Mouse (Mus musculus): Measurements from ENCODE around the gene Pdp2.

Gene Pdp2

DNA sequence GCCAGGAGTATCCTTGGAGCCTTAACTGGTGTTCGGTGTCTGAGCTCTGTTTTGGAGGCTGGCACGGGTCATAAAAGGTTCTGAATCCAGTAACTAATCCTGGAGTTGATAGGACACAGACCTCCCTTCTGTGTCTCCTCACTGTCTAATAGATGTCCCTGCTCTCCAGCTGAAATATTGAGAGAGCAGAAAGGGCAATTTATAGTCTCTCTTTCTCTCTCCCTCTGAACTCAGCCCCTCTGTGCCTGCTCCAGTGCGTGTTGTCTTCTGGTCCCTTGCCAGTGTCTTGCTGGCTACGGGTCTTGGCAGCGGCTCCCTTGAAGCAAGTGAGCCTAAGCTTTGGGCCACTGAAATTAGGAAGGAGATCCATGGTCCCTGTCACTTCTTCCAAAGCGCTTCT lies 6.4 kb downstream of the Pdp2 start:
- no peak for DNase-seq (ENCODE audit: low spot score)

DNA sequence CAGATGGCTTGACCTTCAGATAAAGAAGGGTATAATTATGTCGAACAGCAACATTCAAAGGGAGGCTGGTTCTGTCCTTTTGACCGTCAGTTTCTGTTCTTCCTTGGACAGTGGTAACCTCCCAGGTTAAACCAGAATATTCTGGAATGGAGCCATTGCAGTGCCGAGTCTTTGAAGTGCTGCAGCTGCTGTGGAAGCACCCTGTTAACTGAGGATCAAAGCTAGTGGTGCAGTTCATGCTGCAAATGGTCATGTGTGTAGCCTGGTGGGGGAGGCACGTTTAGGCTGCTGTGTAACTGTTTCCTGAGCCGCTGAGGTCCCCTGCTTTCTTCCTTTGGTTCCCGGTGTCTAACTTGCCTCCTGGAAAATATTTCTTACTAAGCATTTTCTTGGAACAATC lies 7.2 kb downstream of the Pdp2 start:
- DNase-seq (ENCODE audit: low spot score) = no peak

DNA sequence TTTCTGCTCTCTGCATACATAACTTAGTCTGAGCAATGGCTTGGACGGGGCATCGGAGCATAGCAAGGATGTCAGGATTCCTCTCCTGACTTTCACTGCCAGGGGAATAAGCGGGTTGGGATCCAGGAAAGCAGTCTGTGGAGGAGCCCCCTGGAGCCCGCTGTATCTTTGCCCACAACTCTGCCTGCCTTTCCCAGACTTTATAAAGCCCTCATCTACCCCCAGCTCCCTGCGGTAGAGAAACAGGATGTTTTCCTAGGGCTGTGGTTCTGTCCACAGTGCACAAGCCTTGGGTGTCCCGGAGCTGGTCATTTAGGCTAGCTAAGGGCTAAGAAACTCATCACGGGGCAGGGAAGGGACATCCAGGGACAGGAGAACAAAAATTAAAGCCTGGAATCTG lies 10.1 kb downstream of the Pdp2 start:
- no peak for DNase-seq (ENCODE audit: low spot score)

DNA sequence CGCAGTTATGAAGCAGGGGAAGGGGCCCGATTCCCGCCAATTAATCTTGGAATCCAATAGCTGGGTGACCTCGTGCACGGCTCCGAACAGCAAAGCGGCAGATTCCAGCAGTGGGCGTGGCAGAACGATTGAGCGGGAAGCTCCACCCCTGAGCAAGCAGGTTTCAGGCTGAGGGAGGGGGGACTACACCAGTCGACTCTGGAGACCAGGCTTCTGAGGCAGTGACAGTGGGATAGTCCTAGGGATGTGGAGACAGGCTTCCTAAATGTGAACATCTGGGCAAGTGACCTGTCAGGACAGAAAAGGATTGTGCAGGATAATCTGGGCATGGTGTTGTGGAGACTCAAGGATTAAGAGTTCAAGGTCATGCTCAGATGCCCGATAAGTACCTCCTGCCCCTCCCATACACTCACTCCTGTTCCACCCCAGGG lies 10.7 kb downstream of the Pdp2 start:
- DNase-seq (ENCODE audit: low spot score) = peak; percentile 40

DNA sequence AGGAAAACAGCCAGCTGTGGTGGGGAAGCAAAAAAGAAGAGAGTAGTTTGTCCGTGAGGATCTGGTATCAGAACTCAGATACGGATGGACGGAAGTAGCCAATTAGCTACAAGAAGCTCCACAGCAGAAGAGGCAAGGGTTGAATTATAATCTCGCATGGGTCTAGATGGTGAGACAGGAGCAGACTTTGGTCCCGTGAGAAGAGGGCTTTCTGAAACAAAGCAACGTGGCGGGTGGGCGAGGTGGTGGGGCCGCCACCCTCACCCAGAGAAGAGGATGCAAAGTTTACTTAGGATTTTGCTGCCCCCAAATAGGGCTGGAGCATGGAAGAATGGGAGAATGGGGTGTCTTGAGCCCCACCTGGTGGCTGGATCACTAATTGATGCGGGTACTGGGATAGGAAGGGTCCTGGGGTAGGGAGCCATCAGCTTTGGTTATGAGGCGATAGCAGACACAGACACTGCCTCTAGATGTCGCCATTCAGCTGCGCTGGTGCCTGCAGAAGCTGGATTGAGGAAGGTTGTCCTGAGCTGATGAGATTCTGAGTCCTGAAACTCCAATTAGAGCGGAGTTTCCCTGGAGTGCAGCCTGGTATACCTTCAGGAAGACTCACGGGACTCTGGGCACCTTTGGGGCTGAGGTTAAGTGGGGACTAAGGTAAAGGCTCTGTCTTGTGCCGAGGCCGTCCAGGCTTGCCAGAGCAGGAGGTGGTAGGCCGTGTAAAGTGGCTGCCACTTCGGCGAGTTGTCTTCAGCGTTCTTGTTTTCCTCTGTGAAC lies 11.4 kb downstream of the Pdp2 start:
- peak; percentile 86 for DNase-seq (ENCODE audit: low spot score)

DNA sequence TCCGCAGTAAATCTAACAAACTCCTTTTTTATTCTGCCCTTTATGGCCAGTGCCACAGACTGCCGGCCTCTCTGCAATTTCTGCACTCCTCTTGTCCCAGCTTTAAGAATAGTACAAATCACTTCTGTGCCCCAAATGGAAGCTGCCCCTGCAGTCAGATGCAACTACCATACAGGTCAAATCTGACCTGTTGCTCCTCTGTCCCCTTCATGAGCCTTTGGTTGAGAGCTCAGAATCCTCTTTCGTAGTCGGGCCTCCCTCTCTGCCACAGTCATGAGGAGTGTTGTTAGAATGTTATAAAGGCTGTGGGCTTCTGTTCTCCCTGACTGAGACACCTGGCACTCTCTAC lies 12.0 kb downstream of the Pdp2 start:
- no peak for DNase-seq (ENCODE audit: low spot score)

DNA sequence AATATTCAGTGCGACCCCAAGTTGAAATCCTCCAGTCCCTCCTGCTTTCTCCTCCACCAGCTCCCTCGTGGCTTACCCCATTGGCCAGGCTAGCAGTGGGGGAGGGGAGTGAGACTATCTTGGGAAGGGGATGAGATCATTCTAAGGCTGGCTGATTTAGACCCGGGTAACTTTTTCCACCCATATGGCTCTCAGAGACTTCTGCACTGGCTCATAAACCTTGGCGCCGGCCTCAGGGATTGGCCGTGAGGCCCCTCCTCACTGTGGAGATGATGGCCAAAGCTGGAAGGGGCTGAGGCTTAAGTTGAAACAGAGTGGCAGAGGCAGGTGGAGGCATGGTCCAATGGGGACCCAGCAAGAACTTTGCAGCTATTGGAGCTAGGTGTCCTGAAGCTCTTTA lies 15.1 kb downstream of the Pdp2 start:
- DNase-seq (ENCODE audit: low spot score) = no peak

DNA sequence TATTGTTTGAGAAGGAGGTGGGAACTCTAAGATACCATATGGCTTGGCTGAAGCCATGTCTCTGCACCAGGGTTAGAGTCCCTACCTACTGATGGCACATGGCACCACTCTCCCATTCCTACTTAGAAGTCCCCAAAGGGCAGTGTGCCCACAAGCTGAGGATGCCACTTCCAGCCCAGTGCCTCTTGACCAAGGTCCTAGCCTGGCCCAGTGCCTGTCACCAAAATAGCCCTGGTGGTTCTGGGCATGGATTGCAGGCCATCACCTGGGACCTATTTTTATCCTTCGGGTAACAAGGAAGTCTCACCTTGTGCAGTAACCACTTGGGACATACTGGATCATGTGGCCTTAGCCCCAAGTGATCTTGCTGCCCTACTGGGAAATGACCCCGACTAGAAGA lies 16.7 kb downstream of the Pdp2 start:
- DNase-seq (ENCODE audit: low spot score) = no peak

DNA sequence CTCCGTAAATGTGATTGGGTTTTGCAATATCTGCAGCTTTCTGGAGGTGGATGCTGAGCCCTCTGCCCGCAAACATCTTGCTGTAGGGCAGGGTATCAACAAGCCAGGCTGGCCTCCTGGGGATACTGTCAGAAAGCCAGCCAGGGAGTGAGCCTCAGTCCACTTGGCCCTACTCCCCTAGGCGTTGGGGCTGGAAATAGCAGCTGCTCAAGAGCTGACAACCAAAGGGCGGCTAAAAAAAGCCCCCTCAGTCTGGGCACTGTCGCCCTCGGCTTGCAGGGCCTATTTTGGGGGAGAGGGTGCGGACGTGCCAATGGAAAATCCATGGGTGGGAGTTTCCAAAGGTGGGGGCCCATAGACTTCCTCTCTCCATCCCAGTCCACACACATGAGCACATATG lies 18.0 kb downstream of the Pdp2 start:
- DNase-seq (ENCODE audit: low spot score) = no peak

DNA sequence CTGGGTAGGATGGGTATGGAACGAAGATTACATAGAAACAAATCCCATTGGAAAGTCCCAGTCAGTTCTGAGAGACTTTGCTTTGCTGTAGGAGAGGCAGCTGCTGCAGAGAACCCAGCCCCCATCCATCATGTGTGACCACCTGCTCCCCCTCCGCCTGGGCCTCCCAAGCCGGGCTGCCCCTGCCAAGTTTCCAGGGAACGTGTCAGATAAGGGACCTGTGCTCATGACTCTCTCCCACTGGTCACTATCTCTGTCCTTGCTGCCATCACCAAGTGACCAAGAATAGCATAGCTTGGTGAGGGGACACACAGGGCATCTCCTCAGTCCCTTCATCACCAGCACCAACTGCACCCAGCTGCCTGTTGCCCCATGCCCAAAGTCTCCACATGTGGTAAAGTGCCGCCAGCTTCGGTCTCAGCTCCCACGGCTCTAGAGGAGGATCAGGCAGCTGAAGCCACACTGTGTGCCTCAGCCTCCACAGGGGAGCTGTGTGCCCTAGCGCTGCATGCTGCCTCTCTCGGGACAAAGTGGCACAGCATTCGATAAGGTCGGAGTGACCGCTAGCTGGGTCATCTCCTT lies 19.0 kb downstream of the Pdp2 start:
- DNase-seq (ENCODE audit: low spot score) = no peak

DNA sequence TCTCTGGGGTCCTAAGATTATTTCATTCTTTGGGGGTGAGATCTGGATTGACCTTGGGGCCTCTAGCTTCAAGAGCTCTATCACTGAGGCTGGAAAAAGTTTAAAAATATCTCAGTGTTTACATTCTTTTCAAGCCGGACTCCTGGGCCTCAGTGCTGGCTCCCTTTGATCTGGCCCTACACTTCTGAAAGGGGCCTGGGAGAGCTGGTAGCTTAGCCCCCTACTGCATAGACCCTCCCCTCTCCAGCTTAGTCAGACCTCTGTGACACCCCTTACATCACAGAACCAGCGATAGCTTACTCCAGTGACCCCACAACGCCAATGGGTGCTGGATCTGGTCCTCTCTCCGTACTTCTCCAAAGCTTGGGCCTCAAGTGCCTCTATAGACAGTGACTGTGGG lies 20.4 kb downstream of the Pdp2 start:
- DNase-seq (ENCODE audit: low spot score) = peak; percentile 36

DNA sequence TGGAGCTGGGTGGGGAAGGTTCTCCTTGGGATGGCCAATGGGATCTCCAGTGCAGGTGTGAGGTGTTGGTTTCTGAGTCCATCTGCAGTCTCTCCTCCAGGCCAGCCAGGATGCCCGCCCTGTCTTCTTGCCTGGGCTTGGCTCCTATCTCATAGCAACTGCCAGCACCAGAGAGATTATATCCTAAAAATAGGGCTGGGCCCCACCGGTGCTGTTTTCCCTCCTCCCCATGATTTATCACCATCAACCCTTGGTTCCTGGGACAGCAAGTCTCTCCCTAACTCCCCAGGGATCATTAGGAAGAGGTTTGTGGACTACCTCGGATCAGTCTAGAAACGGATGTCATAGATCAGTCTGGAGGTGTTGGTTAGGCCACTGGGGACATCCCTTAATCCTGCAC lies 21.9 kb downstream of the Pdp2 start:
- no peak for DNase-seq (ENCODE audit: low spot score)

DNA sequence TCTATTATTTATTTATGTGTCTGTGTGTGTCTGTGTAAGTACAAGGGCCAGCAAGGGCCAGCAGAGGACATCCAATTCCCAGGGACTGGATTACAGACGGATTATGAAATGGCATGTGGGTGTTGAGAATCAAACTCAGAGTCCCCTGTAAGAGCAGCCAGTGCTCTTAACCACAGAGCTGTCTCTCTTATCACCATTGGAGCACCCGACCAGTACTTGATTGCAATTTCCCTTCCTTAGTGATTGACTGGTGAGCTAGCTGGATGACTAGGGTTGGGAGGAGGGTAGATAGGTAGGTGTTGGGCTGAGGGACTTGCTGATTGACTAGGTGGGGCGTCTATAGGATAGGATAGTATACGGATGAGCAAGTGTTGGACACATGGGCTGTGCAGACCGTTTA lies 29.5 kb downstream of the Pdp2 start:
- DNase-seq (ENCODE audit: low spot score) = no peak

DNA sequence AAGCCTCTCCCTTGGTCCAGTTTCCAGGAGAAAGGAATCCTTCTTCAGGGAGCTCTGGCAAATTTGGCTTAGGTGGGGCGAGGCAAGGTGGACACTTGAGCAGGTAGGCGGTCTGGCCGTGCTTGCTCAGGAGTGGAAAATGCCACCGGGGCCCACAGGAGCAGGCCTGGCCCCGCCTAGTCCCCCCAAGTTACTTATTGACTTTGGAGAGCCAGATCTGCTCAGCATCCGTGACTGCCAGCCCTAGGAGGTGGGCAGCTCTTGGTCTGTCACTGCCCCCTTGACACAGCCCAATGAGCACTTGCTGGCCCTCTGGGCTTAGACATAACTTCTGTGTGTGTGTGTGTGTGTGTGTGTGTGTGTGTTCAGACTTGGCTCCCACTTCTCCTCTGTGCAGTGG lies 32.9 kb downstream of the Pdp2 start, which contains the start of gene Cdh16:
Cdh16 (minus strand) TSS at position 236 of the 400 bp plus-strand sequence.
- DNase-seq (ENCODE audit: low spot score) = no peak

DNA sequence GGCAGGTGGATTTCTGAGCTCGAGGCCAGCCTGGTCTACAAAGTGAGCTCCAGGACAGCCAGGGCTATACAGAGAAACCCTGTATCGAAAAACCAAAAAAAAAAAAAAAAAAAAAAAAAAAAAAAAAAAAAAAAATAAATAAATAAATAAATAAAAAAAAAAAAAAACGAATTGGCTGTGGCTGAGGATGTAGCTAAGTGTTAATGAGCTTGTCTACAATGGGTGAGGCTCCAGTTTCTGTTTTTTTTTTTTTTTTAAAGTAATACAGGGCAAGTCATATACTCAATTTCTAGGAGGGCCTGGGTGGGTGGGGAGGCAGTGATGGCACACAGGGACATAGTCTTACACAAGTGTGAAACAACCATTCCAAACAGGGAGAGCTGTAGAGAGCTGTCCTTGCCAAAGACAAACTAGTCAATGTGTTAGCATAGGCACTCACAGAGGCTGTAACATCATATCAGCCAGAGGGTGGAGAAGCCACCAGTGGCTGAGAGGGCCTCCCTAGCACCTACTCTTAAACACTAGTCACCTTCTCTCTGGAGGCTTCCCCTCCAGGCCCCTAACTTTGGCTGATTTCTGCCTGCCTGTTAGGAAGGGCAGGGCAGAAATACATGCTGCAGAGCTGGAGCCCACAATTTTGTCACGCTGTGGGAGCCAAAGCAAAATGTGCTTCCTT lies 36.0 kb downstream of the Pdp2 start:
- DNase-seq (ENCODE audit: low spot score) = no peak

DNA sequence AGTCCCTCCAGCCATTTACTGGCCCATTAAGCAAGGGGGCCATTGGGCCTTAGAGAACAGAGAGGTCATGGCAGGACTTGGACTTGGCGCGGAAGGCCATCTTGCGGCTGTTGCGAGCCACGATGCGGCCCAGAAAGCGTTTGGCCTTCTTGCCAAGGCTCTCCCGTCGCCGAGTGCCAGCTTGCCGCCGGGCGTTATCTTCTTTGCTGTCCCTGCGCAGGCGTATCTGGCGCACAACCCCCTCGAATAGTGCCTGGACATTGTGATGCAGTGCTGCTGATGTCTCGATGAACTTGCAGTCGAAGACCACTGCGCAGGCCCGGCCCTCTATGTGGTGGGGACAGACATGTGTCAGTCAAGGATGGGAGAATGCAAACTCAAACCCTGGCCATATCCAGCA lies 37.2 kb downstream of the Pdp2 start:
- DNase-seq (ENCODE audit: low spot score) = no peak

DNA sequence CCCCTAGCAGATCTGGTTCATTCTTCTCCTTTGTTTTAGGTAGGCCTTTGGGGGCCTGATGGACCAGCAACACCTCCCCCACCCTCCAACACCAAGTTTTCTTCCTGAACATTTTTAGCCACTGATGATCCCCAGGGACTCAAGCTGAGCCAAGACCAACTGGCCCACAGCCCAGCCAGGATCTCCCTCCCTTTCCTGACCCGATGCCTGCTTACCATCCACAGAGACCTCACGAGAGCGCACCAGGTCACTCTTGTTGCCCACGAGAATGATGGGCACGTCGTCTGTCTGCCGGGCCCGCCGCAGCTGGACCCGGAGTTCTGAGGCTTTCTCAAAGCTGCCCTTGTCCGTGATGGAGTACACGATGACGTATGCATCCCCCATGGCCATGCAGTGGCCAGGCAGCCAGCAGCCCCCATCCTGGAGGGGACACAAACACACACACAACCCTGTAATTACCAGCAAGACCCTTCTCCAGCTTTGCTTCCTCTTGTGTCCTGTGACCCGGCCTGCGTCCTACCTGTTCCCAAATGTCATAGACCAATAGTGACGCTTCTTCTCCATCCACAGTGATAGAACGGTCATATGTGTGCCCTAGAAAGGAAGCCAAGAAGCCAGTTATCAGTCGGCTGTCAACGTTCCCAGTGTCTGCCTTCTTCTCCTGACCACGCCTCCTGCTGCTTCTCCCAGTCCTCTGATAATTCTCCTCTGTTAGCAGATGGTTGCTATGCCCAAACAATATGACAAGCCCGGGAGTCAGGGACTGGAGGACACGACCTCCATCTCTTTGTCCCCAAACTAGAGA lies 38.3 kb downstream of the Pdp2 start:
- DNase-seq (ENCODE audit: low spot score) = no peak

DNA sequence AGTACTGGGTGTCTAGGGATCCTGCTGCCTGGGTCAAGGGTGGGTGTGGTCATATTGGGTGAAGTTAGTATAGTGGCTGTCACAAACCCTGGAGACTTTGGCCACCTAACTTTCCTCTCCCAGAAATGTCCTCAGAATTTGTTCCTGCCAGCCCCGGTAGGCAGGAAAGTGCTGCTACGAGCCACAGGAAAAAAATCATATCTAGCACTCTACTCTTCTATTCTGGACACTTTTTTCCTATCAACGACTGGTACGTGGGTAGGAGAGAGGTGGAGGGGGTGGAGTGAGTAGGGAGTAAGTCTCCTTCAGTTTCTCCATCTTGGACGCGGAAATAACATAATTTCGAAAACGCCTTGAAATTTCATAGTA lies 38.8 kb downstream of the Pdp2 start:
- no peak for DNase-seq (ENCODE audit: low spot score)

DNA sequence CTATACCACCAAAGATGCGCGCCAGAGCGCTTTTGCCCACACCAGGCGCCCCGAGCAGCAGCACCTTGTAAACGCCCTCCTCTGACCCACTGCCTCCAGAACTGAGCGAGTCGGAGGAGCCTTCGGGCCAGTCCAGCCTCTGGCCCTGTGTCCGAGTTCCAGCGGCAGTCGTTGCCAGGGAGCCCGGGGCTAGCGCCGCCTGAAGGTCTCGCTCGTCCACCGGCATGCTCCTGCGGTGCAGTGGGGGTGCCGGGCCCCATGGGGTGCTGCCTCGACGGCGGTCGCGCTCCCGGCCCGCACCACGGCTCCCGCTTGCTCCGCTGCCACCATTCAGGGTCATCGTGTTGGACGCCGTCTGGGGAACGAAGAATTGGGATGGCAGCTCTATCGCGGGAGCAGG lies 39.3 kb downstream of the Pdp2 start:
- no peak for DNase-seq (ENCODE audit: low spot score)

DNA sequence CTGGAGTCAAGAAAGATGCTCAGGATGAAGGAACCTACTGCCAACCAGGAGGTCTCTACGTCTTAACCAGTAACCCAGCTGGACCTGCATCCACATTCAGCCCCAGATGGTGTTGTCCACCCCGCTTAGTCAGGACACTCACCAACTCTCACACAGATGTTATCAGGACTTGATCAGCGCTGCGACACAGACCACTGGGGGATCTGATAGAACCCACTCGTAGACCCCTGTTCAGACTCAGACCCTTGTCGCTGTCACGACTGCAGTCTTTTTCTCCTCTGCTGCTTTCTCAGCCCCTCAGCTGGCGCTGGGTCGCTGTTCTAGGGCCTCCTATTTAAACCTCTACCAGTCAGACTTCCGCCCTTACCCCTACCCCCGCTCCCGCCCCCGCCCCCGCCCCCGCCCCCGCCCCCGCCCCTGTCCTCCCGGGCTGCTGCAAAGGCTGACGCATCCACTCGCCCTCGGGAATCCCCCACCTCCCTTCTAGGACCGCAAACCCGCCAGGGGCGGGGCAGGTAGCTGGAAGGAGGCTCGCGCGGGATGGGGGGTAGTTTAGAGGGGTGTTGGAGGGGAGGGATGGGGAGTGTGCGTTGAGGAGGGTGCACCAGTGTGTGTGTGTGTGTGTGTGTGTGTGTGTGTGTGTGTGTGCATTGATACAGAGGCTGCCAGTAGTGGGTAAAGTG lies 39.9 kb downstream of the Pdp2 start, which contains the start of gene Rrad:
Rrad (minus strand) TSS at position 347 of the 683 bp plus-strand sequence.
- DNase-seq (ENCODE audit: low spot score) = peak; percentile 65

DNA sequence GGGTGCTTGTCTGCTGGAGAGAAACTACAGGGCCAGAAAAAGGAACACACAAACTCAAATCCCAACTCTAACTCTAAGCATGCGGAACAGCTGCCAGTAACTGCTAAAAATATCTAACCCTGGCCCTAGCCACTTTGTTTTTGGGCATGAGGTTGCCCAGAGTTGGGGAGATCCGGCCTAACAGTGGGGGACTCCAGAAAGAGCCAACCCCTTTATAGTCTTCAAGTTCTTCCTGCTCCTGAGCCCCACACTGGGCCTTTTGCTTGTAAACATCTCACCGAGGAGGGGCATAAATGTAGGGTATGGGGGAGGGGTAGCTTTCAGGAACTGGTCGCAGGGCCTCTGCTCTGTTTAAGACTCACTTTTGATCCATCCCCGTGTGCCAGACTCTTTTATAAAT lies 40.7 kb downstream of the Pdp2 start:
- DNase-seq (ENCODE audit: low spot score) = no peak

DNA sequence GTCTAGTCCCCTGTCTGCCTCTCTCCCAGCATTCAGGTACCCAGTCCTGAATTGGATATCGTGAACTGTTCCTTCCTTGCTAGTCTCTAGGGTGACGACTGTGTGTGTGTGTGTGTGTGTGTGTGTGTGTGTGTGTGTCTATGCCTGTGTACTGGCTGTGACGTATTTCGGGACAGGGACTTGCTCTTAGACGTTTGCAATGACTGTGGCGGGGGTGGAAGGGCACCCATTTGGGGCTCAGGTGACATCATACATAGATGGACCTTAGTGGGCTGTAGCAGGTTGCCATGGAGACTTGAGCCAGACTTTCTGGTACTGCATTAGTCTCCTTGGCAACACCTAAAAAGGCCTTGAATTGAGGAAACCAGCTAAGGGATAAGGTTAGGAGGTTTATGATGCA lies 41.2 kb downstream of the Pdp2 start:
- no peak for DNase-seq (ENCODE audit: low spot score)

Measured in yolk sac, embryonic 10.5 days (tissue).